Mouse (Mus musculus) C2C12 (cell line): ENCODE measurements around the gene Perp. TPM values are rescaled to one million over a fixed set of nuclear protein-coding genes. Genes with fewer than 3 reads are reported as not detected.

Experiments used
- H3K27me3 ChIP-seq: one replicate; pipeline ENCODE4 v1.6.1; 2011; ENCODE audit not compliant: control insufficient read depth, insufficient read depth, insufficient read length
- H3K36me3 ChIP-seq: one replicate; pipeline ENCODE4 v1.6.1; 2011; ENCODE audit not compliant: control insufficient read depth, insufficient read depth
- H3K4me3 ChIP-seq: one replicate; pipeline ENCODE4 v1.5.1; 2011; ENCODE audit warnings: mild to moderate bottlenecking, control low read depth; ENCODE audit not compliant: poor library complexity, insufficient read depth, severe bottlenecking
- H3K79me2 ChIP-seq: one replicate; pipeline ENCODE4 v1.6.1; 2011; ENCODE audit not compliant: control insufficient read depth, insufficient read depth
- H3K79me3 ChIP-seq: one replicate; pipeline ENCODE4 v1.6.1; 2011; ENCODE audit warnings: low read depth, control low read depth
- H3ac ChIP-seq: one replicate; pipeline ENCODE3; 2011; ENCODE audit warnings: low read depth; ENCODE audit not compliant: control insufficient read depth, insufficient read length
- CTCF ChIP-seq: IDR thresholded peaks from one replicate; pipeline ENCODE4 v1.5.1; 2011; ENCODE audit not compliant: control insufficient read depth, insufficient read depth, insufficient read length
- FOSL1 ChIP-seq: IDR thresholded peaks from one replicate; pipeline ENCODE4 v1.8.0; 2011; ENCODE audit warnings: mild to moderate bottlenecking, low read length; ENCODE audit not compliant: poor library complexity, insufficient read depth, severe bottlenecking
- MAX ChIP-seq: IDR thresholded peaks from one replicate; pipeline ENCODE4 v1.6.1; 2011; ENCODE audit warnings: mild to moderate bottlenecking, control low read depth
- MYOG ChIP-seq: IDR thresholded peaks from one replicate; pipeline ENCODE4 v1.6.1; 2011; ENCODE audit not compliant: control insufficient read depth, insufficient read length; ENCODE audit errors: extremely low read depth
- USF1 ChIP-seq: IDR thresholded peaks from one replicate; pipeline ENCODE4 v1.6.1; 2011; ENCODE audit warnings: low read depth, mild to moderate bottlenecking, control low read depth, moderate library complexity
- polyA plus RNA-seq: library from polyadenylated mRNA; unstranded; fragments of >200 nt; fragmentation: generic; extraction: Trizol; gene quantifications from one replicate; pipeline ENCODE4 v1.2.1, GENCODE M21; 2012; ENCODE audit warnings: missing spikeins

The Perp gene
- polyA plus RNA-seq, 1 experiment = 0.02 TPM

GRCm38 (mm10) chr10:18894259-18895166 is 49.7 kb downstream of the Perp start:
- H3K27me3 ChIP-seq = peaks cover 9% of the 10 kb centered on the region
- TF ChIP-seq FOSL1 (no peak), MAX (no peak), MYOG (no peak), USF1 (no peak)
- no peak overlapping the region for H3K4me3 ChIP-seq
- H3ac ChIP-seq = no peak overlapping the region
- H3K79me2 ChIP-seq = no peaks in the 10 kb centered on the region
- H3K36me3 ChIP-seq = no peaks in the 10 kb centered on the region
- no peaks in the 10 kb centered on the region for H3K79me3 ChIP-seq

GRCm38 (mm10) chr10:18904108-18904507 is 59.3 kb downstream of the Perp start:
- Histone ChIP-seq H3K79me3 (no peaks in the 10 kb centered on the region), H3K36me3 (no peaks in the 10 kb centered on the region), H3K4me3 (no peak overlapping the region), H3K27me3 (peaks cover 4% of the 10 kb centered on the region), H3K79me2 (no peaks in the 10 kb centered on the region), H3ac (no peak overlapping the region)
- TF ChIP-seq CTCF (peak; percentile 62), MYOG (no peak)

Other genes starting within 250 kb of the Perp start
- not detected for gene Arfgef3, start 101.1 kb upstream of the Perp start, polyA plus RNA-seq
- not detected for gene Gm4922, start 58.2 kb upstream of the Perp start, polyA plus RNA-seq
- 4.3 TPM for gene Tnfaip3, start 170.6 kb downstream of the Perp start, polyA plus RNA-seq